In genomic region chr3:85148038-85148550, GRCm38 (mm10) we compare ENCODE assay signal across 16 mouse cellular contexts.
"Had no signal": no experiment of that assay in that cellular context is flagged by ENCODE, and none has a peak within 500 bp of the region (broad histone marks: within the 10 kb centered on the region; RNA-seq: fewer than 3 reads in every experiment).

No protein-coding gene starts in this region.

- H3K4me2 ChIP-seq: lung, embryonic 14.5 days; midbrain, embryonic 12.5 days; neural tube, embryonic 12.5 days; stomach, embryonic 15.5 days had no signal

- H3K9me3 ChIP-seq: midbrain, embryonic 10.5 days; midbrain, embryonic 12.5 days; neural tube, embryonic 12.5 days; stomach, embryonic 15.5 days had no signal

- H3K36me3 ChIP-seq: midbrain, embryonic 10.5 days; midbrain, embryonic 12.5 days; neural tube, embryonic 12.5 days; stomach, embryonic 15.5 days had no signal

- ATAC-seq: midbrain, embryonic 16.5 days had no signal

- H3K4me1 ChIP-seq: midbrain, embryonic 12.5 days; neural tube, embryonic 12.5 days; stomach, embryonic 15.5 days had no signal

- H3K27ac ChIP-seq: midbrain, embryonic 10.5 days; midbrain, embryonic 12.5 days; neural tube, embryonic 12.5 days; stomach, embryonic 15.5 days; stomach, postnatal 0 days had no signal

- DNase-seq: lung, adult 18-20 months; lung, embryonic 14.5 days; lung, postnatal 14 days; lung, postnatal 4 days; midbrain, embryonic 14.5 days; right cerebral cortex, postnatal 14 days; thymus, adult 18-20 months; thymus, postnatal 14 days; thymus, postnatal 36 days had no signal

- H3K9ac ChIP-seq: lung, embryonic 14.5 days; midbrain, embryonic 12.5 days; neural tube, embryonic 12.5 days; stomach, embryonic 15.5 days had no signal

- H3K4me3 ChIP-seq: midbrain, embryonic 10.5 days; midbrain, embryonic 12.5 days; myocyte; neural tube, embryonic 12.5 days; stomach, embryonic 15.5 days had no signal

- H3K27me3 ChIP-seq: midbrain, embryonic 12.5 days; neural tube, embryonic 12.5 days; stomach, embryonic 15.5 days had no signal
